Mouse (Mus musculus): ENCODE data around the gene Hmgcl. TPM values are rescaled to one million over a fixed set of nuclear protein-coding genes. Genes with fewer than 3 reads are reported as not detected.
"Not testable (repeated sequence)": the region's sequence is repeated elsewhere in the genome, so short reads cannot be mapped to it uniquely, and the experiment has no call there.

The Hmgcl gene
- polyA plus RNA-seq, 1 experiment from 2014 or later = 232 TPM

- not testable (repeated sequence) for ATAC-seq; H3K27me3 ChIP-seq (replicated peaks; ENCODE audit: control insufficient read depth, insufficient read depth, low read length); H3K4me1 ChIP-seq (replicated peaks; ENCODE audit: control insufficient read depth, insufficient read depth, low read length); H3K9me3 ChIP-seq (ENCODE audit: control insufficient read depth); H3K27ac ChIP-seq (ENCODE audit: low read depth, low read length); H3K4me3 ChIP-seq (ENCODE audit: low read depth, low read length); H3K9ac ChIP-seq (ENCODE audit: low read depth, low read length); H3K4me2 ChIP-seq (replicated peaks; ENCODE audit: low read depth)
- TF ChIP-seq CTCF (IDR thresholded peaks at IDR 0.05; ENCODE audit: low read depth) = peak; percentile 68
- WGBS = 87% methylated on average over 8 of the region's 8 CpGs
- peaks cover 33% of the 10 kb centered on the region for H3K36me3 ChIP-seq (ENCODE audit: control insufficient read depth, insufficient read depth)
These were observed 5.2 kb upstream of the Hmgcl start for GRCm38 (mm10) chr4:135941026-135941425.

DNA sequence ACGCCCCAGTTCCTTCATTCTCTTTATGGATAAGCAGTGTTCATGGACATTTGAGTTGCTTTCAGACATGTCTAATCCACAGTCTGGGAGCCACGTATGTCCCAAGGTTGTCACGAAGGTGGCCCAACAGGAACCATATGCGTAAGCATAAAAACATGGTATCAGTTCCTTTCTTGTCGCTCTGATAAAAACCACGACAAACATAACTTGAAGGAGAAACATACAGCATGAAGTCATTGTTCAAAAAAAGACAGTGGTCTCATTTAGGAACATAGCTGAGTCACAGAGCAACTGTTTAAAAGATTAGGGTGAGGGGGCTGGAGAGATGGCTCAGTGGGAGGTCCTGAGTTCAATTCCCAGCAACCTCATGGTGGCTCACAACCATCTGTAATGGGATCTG, 4.1 kb upstream of the Hmgcl start:
- Histone ChIP-seq H3K4me3 (ENCODE audit: low read depth, low read length) (no peak overlapping the region), H3K4me2 (replicated peaks; ENCODE audit: low read depth) (no peak overlapping the region), H3K9me3 (ENCODE audit: control insufficient read depth) (no peaks in the 10 kb centered on the region), H3K36me3 (ENCODE audit: control insufficient read depth, insufficient read depth) (peaks cover 32% of the 10 kb centered on the region), H3K4me1 (replicated peaks; ENCODE audit: control insufficient read depth, insufficient read depth, low read length) (0 out of 2 replicates have a peak, but pooled peaks cover 4% of the 10 kb centered on the region), H3K27me3 (replicated peaks; ENCODE audit: control insufficient read depth, insufficient read depth, low read length) (no peaks in the 10 kb centered on the region), H3K9ac (ENCODE audit: low read depth, low read length) (no peak overlapping the region), H3K27ac (ENCODE audit: low read depth, low read length) (no peak overlapping the region)
- TF ChIP-seq CTCF (IDR thresholded peaks at IDR 0.05; ENCODE audit: low read depth) = no peak
- 57% methylated on average over 6 of the region's 6 CpGs for WGBS
- ATAC-seq = peak; percentile 15; the same call in 1 of the 2 replicates

GRCm38 (mm10) chr4:135943389-135943788, 2.9 kb upstream of the Hmgcl start:
- Histone ChIP-seq H3K4me1 (replicated peaks; ENCODE audit: control insufficient read depth, insufficient read depth, low read length) (0 out of 2 replicates have a peak, but pooled peaks cover 6% of the 10 kb centered on the region), H3K36me3 (ENCODE audit: control insufficient read depth, insufficient read depth) (peaks cover 24% of the 10 kb centered on the region), H3K4me3 (ENCODE audit: low read depth, low read length) (no peak overlapping the region), H3K4me2 (replicated peaks; ENCODE audit: low read depth) (no peak overlapping the region), H3K27ac (ENCODE audit: low read depth, low read length) (no peak overlapping the region; the same call in 1 of the 2 replicates), H3K9me3 (ENCODE audit: control insufficient read depth) (no peaks in the 10 kb centered on the region), H3K27me3 (replicated peaks; ENCODE audit: control insufficient read depth, insufficient read depth, low read length) (no peaks in the 10 kb centered on the region), H3K9ac (ENCODE audit: low read depth, low read length) (no peak overlapping the region)
- no peak for ATAC-seq
- WGBS = 52% methylated on average over 4 of the region's 4 CpGs
- no peak for TF ChIP-seq CTCF (IDR thresholded peaks at IDR 0.05; ENCODE audit: low read depth)

GRCm38 (mm10) chr4:135945706-135946105, 542 bp upstream of the Hmgcl start:
- H3K36me3 ChIP-seq (ENCODE audit: control insufficient read depth, insufficient read depth) = peaks cover 4% of the 10 kb centered on the region
- ATAC-seq = peak; percentile 7; the same call in 1 of the 2 replicates
- no peak overlapping the region for H3K9ac ChIP-seq (ENCODE audit: low read depth, low read length)
- H3K27ac ChIP-seq (ENCODE audit: low read depth, low read length) = peak overlapping the region; percentile 46; the same call in 1 of the 2 replicates
- WGBS = 67% methylated on average over 10 of the region's 10 CpGs
- no peak for TF ChIP-seq CTCF (IDR thresholded peaks at IDR 0.05; ENCODE audit: low read depth)
- H3K27me3 ChIP-seq (replicated peaks; ENCODE audit: control insufficient read depth, insufficient read depth, low read length) = no peaks in the 10 kb centered on the region
- H3K9me3 ChIP-seq (ENCODE audit: control insufficient read depth) = no peaks in the 10 kb centered on the region
- 0 out of 2 replicates have a peak, but pooled peaks cover 6% of the 10 kb centered on the region for H3K4me1 ChIP-seq (replicated peaks; ENCODE audit: control insufficient read depth, insufficient read depth, low read length)
- H3K4me3 ChIP-seq (ENCODE audit: low read depth, low read length) = peak overlapping the region; percentile 73
- H3K4me2 ChIP-seq (replicated peaks; ENCODE audit: low read depth) = peak overlapping the region; percentile 89

DNA sequence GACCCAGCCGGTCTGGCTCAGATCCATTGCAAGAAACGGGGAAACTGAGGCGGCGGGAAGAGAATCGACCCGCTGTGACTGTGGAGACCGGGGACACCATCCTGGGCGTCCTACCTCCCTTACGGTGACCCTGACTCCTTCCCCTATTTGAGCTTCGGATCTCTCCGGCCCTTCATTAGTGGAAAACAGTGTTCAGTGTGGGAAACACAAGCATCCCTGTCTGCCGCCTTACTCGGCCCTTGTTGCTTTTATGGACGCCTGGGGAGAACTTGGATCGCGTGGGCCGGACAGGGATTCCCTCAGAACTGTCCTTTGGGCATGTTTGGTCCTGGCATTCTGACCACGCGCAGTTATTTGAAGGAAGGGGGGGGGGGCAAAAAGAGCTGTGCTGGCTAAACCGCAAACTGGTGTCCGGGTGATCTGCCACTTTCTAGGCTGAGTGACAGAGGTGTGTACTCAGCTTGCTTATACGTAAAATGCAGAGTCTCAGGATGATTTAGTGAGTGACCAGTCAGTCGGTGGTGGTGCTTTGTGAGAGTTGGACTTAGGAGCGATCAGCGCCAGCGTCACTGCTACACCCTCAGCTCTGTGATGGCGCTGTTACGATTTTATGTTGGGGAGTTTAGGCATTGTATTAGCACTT, 532 bp downstream of the Hmgcl start:
- H3K9ac ChIP-seq (ENCODE audit: low read depth, low read length) = peak overlapping the region; percentile 78
- no peaks in the 10 kb centered on the region for H3K27me3 ChIP-seq (replicated peaks; ENCODE audit: control insufficient read depth, insufficient read depth, low read length)
- no peak for TF ChIP-seq CTCF (IDR thresholded peaks at IDR 0.05; ENCODE audit: low read depth)
- peak overlapping the region; percentile 73 for H3K4me3 ChIP-seq (ENCODE audit: low read depth, low read length)
- peak; percentile 17 for ATAC-seq
- H3K4me2 ChIP-seq (replicated peaks; ENCODE audit: low read depth) = peak overlapping the region; percentile 89
- 0 out of 2 replicates have a peak, but pooled peaks cover 6% of the 10 kb centered on the region for H3K4me1 ChIP-seq (replicated peaks; ENCODE audit: control insufficient read depth, insufficient read depth, low read length)
- H3K36me3 ChIP-seq (ENCODE audit: control insufficient read depth, insufficient read depth) = peaks cover 6% of the 10 kb centered on the region
- no peaks in the 10 kb centered on the region for H3K9me3 ChIP-seq (ENCODE audit: control insufficient read depth)
- H3K27ac ChIP-seq (ENCODE audit: low read depth, low read length) = peak overlapping the region; percentile 87
- WGBS = under 1% methylated on average over 28 of the region's 28 CpGs

GRCm38 (mm10) chr4:135948142-135948541, 1.9 kb downstream of the Hmgcl start:
- H3K27me3 ChIP-seq (replicated peaks; ENCODE audit: control insufficient read depth, insufficient read depth, low read length) = no peaks in the 10 kb centered on the region
- peak overlapping the region; percentile 89 for H3K4me2 ChIP-seq (replicated peaks; ENCODE audit: low read depth)
- 70% methylated on average over 8 of the region's 8 CpGs for WGBS
- H3K9me3 ChIP-seq (ENCODE audit: control insufficient read depth) = no peaks in the 10 kb centered on the region
- H3K36me3 ChIP-seq (ENCODE audit: control insufficient read depth, insufficient read depth) = peaks cover 14% of the 10 kb centered on the region
- no peak overlapping the region; the same call in 1 of the 2 replicates for H3K9ac ChIP-seq (ENCODE audit: low read depth, low read length)
- H3K27ac ChIP-seq (ENCODE audit: low read depth, low read length) = no peak overlapping the region; the same call in 1 of the 2 replicates
- ATAC-seq = no peak
- H3K4me1 ChIP-seq (replicated peaks; ENCODE audit: control insufficient read depth, insufficient read depth, low read length) = 0 out of 2 replicates have a peak, but pooled peaks cover 6% of the 10 kb centered on the region
- TF ChIP-seq CTCF (IDR thresholded peaks at IDR 0.05; ENCODE audit: low read depth) = no peak
- H3K4me3 ChIP-seq (ENCODE audit: low read depth, low read length) = no peak overlapping the region
